Mouse (Mus musculus) layer of hippocampus, postnatal 36 days (tissue): ENCODE measurements around the gene Lyst. TPM values are rescaled to one million over a fixed set of nuclear protein-coding genes. Genes with fewer than 3 reads are reported as not detected.
"Not testable (repeated sequence)": the region's sequence is repeated elsewhere in the genome, so short reads cannot be mapped to it uniquely, and the experiment has no call there.

Experiments used
- DNase-seq, 2 experiments: peaks; one replicate each; pipeline ENCODE4 v3.0.0; 2022
- total RNA-seq, 2 experiments: library from RNA; stranded (reverse); gene quantifications; 2 replicates each; pipeline ENCODE4 v1.2.3; 2021

Gene Lyst
- total RNA-seq, 2 experiments from 2014 or later = 88.7 to 114 TPM

DNA sequence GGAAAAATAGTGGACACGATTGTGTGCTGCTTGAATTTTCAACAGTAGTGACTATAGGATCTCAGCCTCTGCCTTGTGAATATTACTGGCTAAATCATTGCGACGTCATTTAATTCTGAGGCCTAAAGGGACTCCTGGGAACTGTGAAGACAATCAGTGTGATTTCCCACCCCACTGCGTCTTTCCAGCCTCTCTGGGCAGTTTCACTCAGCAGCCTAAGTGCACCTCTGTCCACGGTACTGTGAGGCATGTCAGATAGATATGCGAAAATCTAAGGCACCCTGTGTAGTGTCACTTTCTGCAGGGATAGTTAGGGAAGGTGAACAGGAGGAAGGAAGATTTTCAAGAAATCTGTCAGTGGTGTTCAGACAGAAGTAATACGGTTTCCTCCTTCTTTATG is 193.1 kb downstream of the Lyst start:
- no peak for DNase-seq

DNA sequence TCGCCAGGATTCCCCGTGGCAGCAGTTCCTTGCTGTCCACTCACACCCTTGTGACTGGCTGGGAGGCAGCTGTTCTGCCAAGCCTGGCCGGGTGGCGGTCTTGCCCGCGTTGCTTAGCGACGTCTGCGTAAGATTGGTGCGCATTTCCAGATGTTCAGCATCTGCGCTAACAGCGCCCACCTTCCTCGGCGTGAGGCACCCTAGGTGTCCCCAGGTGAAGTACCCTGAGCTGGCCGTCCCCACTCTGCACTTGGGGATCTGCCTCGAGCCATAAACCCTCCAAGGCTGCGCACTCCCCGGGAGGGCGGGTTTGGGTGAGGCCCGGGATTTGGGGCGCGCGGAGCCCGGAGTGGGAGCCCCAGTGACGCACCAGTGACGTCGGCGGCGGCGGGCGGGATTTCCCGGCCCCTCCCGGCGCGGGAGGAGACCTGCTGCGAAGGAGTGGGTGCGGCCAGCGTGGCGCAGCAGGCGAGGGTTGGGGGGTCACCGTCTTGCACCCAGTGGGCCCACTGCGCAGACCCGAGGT is 193.8 kb downstream of the Lyst start, which contains the start of gene Gng4:
TSS of gene Gng4 (plus strand) at position 166 of the 526 bp plus-strand sequence.
- peak; percentile 67 to 72 for DNase-seq

DNA sequence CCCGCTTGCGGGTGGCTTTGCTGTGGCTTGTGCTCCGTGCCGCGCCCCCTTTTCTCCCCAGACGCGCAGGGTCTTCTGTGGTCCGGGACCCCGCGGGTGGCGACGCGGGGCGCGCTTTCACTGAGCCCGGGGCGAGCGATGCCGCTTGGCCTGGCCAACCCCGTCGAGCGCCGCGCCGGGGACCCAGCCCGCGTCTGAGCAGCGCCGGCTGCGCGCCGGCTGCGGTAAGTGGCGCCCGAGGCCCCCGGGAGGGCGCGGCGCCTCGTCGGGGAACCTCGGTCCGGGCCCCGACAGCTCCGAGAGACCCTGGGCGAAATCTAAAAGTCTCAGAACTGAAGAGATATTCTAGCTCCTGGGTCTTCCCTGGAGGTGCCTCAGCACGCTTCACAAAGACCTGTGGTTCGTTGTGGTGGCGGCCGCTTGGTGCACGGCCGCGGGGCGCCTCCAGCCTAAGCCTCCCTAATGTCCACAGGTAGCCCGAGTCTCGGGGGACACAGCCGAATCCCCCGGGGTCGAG is 194.3 kb downstream of the Lyst start:
- DNase-seq = no peak

DNA sequence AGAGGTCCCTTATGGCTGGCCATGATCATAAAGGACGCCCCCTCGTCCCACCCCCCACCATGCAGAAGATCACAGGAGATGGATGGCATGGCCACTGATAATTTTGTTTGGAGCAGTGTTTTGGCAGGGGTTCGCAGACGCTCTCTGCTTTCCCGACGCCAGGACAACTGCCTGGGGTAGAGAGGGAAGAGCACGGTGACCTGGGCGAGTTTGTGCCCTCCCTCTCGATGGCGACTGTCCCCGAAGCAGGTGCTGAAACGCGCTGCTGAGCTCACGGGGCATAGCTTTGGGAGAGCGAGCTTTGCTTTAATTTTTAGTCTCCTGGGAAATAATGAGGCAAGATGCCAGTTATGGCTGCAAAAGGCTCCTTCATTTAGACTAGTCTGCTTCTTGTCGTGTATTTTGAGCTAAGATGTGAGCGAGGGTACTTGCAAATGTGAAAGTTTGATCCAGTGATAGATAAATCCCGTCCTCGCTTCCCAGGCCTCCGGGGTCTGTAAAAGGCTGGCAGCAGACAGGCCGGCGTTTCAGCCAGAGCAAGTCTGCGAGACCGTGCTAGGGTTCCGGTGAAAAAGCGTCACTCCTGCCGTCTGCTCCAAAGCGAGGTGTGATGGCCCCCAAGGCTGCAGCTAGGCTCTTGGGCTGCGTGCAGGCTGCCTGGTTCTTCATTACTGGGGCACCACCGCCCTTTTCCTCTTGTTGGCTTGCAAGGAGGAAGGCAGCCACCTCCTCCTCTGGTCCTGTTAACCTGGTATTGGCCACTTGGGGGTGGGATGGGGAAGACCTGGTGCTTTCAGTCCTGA is 195.0 kb downstream of the Lyst start:
- no peak for DNase-seq

DNA sequence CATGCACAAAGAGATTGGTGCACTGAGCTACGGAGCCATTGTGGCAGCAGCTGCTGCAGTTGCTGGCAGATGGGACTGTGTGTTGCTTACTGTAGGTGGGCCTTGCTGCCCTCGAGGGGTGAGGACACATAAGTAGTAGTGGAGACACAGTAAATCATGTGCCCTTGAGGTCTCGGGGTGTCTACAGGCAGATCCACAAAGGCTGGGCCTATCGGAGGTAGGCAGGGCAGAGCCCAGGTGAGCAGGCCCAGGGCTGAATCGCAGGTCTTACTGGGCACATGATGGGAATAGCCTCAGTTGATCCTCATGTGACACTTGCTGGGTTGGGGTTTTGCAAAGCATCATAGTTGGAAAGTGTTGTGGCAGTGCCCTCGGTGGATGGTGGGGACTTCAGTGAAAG is 196.8 kb downstream of the Lyst start:
- DNase-seq = no peak

DNA sequence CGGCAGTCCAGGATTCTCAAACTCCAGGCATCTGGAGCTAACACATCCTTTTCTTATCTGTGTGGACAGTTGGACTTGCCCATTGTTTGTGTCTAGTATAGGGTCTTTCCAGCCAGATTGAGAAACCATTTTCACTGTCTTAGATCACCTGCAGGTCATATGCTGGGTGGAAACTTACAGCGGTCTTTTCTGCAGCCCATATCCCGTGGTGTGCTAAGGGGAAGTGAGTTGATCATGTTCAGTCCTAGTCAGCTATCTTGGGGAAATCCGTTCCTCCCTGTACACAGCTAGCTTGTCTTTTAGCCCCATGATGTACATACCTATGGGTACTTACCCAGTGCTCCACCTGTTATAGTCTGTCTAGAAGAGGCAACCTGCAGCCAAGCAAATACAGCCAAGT is 197.9 kb downstream of the Lyst start:
- DNase-seq = no peak

DNA sequence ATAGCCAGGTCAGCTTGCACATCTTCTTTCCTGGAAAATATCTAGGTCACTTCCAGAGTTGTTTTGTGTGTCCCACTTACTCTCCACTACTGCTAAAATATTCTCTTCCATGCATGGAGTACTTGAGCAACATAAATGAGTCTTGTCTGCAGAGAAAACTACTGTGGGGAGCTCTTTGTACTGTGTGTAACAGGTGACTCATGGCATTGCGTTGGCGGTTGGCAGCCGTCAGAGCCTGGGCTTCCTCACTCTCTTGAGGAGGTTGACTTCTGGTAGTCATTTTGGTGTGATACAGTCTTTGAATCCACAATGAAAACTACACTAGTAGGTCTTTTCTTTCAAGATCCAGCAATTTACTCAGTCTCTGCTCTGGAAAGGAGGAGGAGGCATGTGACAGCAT is 201.8 kb downstream of the Lyst start:
- DNase-seq = peak in 1 of 2 experiments; percentile 37

DNA sequence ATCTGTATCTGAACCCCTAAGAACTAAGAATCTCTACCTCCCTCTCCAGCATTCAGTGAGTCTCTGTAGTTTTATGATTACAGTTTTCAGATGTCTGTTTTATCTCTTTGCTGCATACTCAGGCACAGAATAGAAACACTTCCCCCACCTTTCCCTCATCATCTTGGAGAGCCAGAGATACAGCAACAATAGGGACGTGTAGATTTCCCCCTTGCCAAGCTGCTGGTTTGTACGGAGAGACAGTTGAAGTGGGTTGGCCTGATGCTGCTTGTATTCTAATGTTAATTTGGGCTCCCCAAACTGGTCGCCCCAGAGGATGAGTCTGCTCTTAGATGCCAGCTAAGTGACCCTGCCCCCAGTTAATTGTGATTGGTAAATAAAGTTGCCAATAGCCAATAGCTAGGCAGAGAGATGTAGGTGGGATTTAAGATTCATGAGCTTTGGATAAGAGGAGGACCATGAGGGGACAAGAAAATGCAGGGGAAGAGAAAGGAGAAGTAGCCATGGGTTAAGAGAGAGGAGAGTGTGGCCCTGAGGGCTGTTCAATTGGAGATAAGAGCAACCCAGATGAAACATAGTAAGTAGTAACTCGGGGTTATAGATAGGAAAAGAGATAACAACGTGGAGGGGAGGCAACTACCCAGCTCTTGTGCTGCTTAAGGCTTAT is 205.1 kb downstream of the Lyst start:
- DNase-seq = no peak

DNA sequence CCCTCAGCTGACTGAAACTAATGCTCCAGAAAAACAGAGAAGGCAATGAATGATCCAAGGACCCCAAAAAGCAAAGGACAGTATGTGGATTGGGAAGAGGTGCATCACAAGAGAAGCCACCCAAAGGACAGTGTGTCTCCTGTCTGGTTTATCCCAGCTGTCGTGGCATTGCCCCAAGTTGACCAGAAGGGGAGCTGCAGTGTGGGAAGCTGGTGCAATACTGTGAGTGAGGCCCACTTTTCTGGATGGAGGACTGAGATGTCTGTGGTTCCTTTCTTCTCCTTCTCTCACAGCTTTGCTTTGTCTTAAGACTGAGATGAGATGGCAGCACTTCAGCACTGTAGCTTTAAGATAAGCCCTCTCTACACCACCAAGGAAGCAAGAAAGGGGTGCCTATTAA is 205.9 kb downstream of the Lyst start:
- no peak for DNase-seq

DNA sequence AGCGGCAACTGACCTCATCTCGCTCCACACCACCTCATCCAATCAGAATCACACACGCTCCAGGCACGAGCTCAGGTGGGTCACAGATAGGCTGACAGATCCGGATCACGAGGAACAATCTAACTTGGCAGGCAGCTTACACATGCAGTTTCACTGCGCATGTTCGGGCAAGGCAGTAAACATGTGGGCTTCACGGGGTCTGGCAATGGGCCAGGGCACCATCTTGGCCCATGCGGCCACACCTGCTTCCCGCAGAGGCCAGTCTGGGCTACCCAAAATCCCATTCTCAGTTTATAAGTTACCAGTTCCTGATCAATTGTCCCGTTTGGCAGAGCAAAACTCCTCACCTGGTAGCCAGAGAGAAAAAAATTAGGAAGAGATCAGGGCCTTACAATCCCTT is 207.6 kb downstream of the Lyst start:
- DNase-seq = not testable (repeated sequence)

DNA sequence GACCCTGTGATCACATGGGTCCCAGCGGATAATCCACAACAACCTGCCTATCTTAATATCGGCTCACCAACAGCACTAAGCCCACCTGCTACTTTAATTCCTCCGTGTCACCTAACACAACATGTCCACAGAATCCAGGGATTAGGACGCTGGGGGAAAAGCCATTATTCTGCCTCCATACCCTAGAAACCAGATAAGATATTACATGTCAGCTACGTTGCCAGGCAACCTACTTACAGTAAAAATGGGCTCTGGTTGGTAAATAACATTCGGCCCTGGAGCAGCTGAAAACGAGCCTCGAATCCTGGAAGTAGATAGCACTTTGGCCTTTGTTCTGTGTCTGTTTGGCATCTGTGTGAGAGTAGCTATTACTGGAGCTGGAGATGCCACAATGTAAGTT is 208.6 kb downstream of the Lyst start:
- no peak for DNase-seq

DNA sequence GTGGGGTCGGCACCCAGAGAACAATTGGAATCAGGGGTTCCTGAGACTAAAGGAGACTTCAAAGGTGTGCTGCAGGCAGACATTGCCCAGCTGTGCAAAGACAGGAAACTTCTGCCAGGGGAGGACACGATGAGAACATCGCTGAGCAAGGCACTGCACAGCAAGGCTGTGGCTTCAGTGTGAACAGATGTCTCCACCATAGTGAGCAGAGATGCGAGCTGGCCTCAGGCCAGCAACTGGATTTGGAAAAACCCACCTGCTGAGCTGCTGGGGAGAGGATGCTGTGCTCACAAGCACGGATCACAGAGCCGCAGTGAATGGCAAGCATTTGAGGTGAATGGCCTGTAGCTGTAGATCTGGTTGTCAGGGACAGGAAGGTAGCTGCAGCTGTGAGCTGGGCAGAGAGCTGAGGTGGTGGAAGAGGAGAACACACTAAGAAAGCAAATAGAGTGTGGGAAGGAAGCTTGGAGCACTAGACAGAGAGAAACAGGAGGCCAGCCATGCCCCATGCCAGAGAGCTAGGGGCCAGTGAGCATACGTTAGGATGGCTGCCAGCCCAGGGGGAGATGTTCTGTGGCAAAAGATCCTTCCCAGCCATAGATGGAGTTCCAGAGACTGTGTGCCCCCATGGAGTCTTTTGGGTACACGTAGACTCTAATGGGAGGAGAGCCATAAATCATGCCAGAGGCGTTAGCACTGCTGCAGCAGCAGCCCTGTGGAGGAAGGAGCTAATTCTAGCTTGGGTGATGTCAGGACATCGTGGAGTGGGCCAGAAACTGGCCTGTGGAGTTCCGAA is 218.3 kb downstream of the Lyst start:
- no peak for DNase-seq

DNA sequence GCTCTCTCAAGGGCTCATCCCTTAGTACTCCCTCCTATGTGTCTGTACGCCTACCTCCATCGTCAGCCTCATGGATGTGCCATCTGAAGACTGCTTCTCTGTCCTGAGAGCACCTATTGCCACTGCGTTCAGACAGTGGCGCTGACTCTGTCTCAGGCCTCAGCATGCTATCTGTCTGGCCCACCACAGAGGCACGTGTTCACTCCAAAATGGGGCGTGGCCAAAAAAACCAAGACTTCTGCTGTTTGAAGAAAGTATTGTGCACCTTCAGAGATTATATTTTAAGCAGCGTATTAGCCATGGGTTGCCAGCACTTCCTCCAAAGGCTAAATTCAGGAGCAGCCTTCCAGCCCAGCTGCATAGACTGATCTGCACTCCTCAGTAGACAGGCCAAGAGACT is 220.7 kb downstream of the Lyst start:
- no peak for DNase-seq

DNA sequence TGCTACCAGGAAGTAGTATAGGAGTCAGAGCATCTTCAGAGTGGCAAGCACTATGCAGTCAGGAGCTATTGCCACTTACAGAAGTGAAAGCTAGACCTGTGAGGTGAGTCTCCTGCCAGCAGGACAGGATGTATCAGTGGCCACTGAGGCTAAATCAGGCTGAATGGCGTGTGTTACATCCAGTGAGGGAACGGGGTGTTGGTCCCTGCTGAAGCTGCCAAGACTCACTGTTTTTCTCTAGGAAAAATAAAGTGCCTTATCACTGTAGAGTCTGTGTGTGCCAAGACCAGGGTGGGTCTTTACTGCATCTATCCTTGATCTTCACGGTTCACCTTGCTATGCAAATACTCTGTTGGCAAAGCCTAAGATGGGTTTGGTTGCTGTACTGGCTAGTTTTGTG is 228.5 kb downstream of the Lyst start:
- DNase-seq = no peak

DNA sequence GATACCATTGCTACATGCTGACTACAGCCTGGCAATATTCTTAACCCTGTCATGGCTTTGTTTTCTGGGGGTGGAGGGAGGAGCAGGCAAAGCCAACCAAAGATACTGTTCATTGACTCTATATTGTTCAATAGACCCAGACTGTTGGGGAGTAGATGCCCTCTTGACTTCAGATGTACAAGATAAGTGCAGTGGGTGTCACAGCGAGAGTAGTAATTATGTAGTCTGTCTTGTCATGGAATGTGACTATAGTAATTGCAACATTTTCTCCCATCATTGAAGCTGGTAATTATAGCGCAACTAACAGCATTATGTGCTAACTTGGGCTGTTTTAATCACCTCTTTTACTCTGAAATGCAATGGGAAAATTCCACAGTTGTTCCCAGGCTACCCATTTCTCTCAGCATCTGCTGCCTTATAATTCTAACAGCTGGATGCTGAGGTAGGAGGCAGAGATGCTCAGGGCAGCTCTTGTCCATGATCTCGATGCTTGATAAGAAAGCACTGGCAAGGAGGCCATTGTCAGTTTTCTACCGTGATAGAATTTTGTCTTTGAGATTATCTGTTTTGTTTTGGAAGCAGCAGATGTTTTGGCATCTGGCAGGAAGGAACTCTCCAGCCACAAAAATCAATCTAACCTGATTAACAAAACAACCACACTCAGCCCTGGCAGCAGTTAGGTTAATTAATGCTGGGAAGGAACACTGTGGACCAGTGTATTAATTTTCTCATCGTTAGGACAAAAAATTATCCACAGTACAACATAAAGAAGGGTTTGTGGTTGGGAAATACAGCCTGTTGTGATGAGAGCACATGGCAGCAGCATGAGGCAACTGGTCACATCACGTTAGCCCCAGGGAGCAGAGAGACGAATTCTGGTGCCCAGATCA is 230.3 kb downstream of the Lyst start:
- no peak for DNase-seq

DNA sequence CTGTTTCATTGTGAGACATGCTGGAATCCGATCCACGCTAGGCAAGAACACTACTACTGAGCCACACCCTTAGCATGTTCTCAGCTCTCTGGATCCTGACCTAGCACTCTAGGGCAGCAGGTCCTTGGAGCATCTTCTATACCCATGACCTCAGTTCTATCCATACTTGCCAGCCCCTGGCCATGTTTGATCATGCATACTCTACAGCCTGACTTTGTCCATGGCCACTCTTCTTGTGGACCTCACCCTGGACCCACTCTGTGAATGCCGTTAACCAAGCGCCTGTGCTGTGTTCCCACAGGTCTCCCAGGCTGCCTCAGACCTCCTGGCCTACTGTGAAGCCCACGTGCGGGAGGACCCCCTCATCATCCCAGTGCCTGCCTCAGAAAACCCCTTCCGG is 234.7 kb downstream of the Lyst start:
- no peak for DNase-seq

DNA sequence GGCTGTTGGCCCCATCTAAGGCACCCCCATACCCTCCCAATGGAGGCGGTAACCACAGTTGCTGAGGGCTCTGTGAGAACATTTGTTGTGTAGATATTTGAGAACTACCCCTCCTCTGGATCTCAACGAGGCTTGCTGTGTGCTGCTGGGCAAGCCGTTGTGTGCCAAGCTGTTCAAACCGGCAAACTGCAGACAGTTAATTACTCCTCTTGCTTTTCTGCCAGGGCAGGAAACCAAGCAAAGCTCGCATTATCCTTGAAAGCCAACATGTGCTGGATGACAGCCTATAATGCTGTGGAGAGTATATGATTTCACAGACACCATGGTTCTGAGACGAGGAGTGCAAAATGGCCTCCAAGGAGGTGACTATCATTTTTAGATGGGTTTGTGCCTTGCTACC is 236.3 kb downstream of the Lyst start:
- DNase-seq = no peak

DNA sequence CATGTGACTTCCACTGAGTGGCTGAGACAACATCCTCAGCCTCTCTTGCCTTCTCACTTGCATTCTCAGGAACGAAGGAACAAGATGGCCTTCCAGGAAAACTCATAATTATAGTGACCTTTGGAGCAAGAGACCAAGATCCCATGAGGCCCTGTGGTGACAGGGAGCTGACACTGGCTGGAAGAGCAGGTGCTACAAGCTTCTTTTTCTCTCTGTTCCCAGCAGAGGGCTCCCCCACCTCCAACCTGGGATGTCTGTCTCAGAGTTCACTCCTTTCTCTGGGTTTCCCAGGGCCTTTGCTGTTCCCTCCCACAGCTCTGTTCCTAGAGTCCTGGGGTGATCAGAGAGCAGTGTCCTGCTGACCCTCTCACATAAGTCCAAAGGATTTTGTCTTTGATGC is 237.9 kb downstream of the Lyst start:
- no peak for DNase-seq
